Mouse (Mus musculus): ENCODE results near the gene Srd5a2. TPM values are rescaled to one million over a fixed set of nuclear protein-coding genes. Genes with fewer than 3 reads are reported as not detected.
A peak's percentile ranks its signal among the peaks of the same experiment; 100 is the strongest.

Gene Srd5a2
- total RNA-seq, 2 experiments from 2014 or later: not detected

DNA sequence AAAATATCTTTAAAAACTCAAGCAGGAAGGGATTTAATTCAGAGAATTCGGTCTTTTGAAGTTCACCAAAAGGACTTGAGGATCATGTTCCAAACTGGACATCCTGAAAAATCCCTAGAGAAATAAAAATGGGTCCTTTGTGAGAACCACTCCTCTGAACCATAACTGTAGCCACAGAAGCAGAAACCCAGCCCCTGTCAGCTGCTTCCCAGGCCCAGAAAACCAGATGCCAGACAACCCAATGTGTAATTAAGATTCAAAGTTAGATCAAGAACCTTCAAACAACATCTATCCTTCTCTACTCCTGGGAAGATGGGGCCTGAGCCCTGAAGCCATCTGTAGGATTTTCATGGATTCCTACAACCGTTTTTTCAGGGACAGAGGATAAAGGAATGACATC is 61.1 kb downstream of the Srd5a2 start:
- no peak for DNase-seq
- intact Hi-C loops (cut with DNase I): no loop called here

DNA sequence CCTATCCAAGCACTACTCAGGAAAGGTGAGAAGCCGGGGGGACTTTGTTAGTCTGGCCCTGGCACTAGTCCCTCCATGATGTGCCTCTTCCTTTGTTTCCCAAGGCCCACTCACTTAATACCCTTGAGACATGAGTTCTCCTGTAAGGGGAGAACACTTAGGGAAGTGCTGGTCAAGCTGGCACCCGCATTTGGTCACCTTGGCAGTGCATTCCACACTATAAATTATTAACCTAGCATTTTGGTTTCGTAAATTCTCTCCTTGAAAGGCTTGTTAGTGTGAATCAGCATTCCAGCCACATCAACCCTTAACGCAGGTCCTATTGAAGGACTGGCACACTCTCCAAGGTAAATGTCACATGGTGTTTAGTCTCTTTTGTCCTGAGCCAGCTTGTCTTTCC is 61.8 kb downstream of the Srd5a2 start:
- no peak for DNase-seq
- intact Hi-C loops (cut with DNase I): no loop called here

DNA sequence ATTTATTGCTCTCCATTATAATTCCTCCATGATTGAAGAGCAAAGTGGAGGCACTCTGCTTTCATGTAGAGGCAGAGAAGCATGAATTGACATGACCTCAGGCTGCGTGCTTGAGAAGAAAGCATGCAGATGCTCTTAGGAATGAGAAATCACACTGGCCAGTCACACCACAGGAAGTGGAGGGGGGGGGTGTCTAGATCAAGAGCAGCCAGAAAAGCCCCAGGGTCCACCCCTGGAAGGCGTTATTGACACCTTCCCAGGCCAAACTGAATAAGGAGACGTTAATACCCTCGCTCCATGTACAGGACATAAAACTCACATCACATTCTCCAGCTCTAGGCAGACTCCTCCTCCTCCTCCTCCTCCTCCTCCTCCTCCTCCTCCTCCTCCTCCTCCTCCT is 63.2 kb downstream of the Srd5a2 start:
- intact Hi-C loops (cut with DNase I): no loop called here

DNA sequence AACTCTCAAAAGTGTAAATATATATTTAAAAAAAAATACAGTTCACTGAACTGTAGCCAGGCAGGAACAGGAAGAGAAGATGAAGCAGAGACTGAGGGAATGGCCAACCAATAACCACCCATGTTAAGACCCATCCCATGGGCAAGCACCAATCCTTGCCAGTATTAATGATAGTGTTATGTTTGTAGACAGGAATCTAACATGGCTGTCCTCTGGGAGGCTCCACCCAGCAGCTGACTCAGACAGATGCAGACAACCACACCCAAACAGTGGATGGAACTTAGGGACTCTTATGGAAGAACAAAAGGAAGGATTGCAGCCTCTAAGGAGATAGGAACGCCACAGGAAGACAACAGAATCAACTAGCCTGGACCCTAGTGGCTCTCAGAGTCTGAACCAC is 64.8 kb downstream of the Srd5a2 start:
- intact Hi-C loops (cut with DNase I): no loop called here
- DNase-seq: no peak

More for the DNA sequence above, 63.2 kb downstream of the Srd5a2 start:
- DNase-seq: no peak

DNA sequence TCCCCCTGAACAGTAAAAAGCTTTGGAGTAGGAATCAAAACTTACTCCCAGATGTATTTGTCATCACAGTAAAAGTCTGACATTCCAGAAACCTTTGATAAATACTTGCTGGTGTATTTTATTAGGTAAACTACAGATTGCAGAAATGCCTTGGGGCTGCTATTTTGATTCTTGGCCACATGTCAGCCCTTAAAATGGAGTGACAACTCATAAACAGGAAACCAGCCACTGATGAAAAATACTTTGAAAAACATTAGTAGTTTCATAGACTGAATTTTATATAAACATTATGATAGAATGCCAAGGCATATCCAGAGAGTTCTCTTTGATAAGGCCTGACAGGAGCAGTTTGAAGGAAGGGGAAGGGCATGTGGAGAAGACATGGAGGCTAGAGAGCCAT is 71.7 kb downstream of the Srd5a2 start:
- intact Hi-C loops (cut with DNase I): no loop called here
- DNase-seq: no peak

DNA sequence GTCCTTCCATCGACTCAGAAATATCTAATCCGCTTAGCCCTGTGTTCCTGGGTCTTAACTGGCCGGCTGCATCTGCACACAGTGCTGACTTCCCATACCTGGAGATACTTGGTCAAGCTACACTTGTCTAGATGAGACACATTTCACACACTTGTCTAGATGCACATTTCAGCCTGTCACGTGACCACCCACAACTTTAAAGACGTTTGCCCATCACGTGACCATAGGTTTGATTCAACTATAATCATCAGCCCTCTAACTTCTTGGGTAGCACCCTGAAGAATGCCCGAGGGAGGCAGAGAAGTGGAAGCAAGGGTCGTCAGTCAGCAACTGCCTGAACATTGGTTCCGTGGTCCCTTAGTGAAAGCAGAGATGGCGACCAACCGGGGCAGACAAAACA is 75.1 kb downstream of the Srd5a2 start:
- intact Hi-C loops (cut with DNase I): loop anchor here (5.0 kb wide), 1 partner anchor 80 kb away; no protein-coding TSS in a partner anchor
- DNase-seq: no peak

DNA sequence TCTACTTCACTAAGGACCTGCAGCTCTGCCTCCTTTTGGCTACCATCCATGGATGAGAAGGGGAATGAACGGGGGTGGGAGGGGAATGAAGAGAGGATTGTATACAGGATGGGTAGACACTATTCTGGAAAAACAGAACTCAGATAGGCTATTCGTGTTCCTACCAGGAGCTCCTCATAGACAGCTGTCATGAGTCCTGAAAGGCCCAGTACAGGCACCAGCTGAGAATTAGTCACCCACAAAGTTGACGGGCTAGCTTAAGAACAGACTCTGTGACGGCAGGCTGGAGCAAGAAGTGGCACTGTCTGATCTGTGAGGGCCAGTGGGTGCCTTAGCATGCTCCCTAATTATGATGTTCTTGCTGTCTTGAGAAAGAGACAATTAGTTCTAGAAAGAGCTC is 76.4 kb downstream of the Srd5a2 start:
- intact Hi-C loops (cut with DNase I): loop anchor here (5.0 kb wide), 1 partner anchor 79 kb away; no protein-coding TSS in a partner anchor
- DNase-seq: no peak

DNA sequence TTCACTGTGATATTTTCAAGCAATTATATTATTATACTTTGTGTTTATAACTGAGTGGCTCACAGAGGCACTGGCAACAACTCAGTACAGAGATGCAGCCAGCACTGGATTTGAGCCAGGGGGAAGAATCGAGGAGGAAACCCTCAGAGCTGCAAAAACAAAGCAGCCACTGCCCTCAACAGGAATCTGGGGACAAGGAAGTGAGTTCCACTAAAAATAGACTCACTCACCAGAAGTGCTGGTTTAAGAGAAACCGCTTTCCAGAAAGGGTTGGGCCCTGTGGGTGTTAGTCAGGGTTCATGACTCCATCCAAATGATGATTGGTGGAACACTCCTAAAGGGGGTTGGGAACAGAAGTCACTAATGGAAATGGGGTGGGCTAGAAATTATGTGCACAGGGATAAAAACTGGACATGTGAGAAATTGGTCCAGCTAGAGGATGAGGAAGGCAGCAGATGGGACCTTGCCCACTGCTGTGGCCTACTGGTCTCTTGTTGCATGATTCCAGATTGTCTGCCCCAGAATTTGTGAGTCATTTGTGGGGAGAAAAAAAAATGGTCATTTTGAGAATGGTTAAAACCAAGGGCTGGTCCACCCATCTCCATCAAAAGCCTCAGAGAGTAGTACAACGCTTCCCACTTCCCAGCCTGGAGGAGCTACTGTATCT is 77.2 kb downstream of the Srd5a2 start:
- peak; percentile 81 to 82 for DNase-seq
- intact Hi-C loops (cut with DNase I): loop anchor here (5.0 kb wide), 1 partner anchor 78 kb away; no protein-coding TSS in a partner anchor

Other genes starting within 250 kb of the Srd5a2 start
- gene Ehd3, start 243.8 kb downstream of the Srd5a2 start, total RNA-seq (2021): 1 to 10 TPM; 3.9 to 4.2 TPM
- 10 to 100 TPM; 40.6 to 66.0 TPM for gene Xdh, start 97.7 kb downstream of the Srd5a2 start, total RNA-seq (2021)
- 10 to 100 TPM; 62.6 to 68.7 TPM for gene Memo1, start 247.6 kb upstream of the Srd5a2 start, total RNA-seq (2021)

Measured in heart, postnatal 14 days (tissue).